Mouse (Mus musculus) bone marrow, adult 2 months (tissue): ENCODE measurements around the gene Pnpla5.

Experiments
- CTCF ChIP-seq: fragments of 200-500 bp; IDR thresholded peaks from 2 replicates; pipeline ENCODE4 v1.5.1; 2011; ENCODE audit warnings: low read length, control low read depth; ENCODE audit not compliant: control insufficient read depth, insufficient read depth
- POLR2A ChIP-seq: fragments of 200-500 bp; IDR thresholded peaks from 2 replicates; pipeline ENCODE4 v1.6.1; 2011; ENCODE audit warnings: low read depth, mild to moderate bottlenecking, control low read depth, low read length, borderline replicate concordance; ENCODE audit not compliant: control insufficient read depth

DNA sequence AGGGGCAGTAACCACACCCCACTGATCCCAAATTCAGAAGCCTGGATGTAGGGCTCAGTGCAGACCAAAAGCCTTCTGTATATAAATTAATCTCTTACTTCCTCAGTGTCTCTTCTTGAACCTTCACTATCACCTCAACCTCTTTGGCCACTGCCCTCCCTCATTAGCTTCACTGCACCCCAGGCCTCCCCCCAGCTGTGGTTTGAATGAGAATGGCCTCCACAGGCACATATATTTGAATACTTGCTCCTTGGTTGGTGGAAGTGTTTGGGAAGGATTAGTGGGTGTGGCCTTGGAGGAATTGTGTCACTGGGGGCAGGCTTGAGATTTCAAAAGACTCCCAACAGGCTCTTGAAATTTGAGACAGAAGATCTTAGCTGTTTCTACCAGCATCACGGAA lies 6.5 kb downstream of the Pnpla5 start:
- TF ChIP-seq CTCF (no peak), POLR2A (no peak)
